Mouse (Mus musculus) lung, embryonic 16.5 days (tissue): ENCODE data around the gene Gm3839. TPM values are rescaled to one million over a fixed set of nuclear protein-coding genes. Genes with fewer than 3 reads are reported as not detected.

Source experiments
- ATAC-seq: fragments of 200-750 bp; cut with Nextera tagmentation; 2 replicates; pipeline ENCODE4 v1.8.0; 2017; ENCODE audit warnings: low read depth, mild to moderate bottlenecking, moderate library complexity
- H3K27ac ChIP-seq: fragments of 300-500 bp; sonication (generic); 2 replicates; pipeline ENCODE4 v1.5.1; 2014; ENCODE audit warnings: mild to moderate bottlenecking, control low read depth, low read length
- H3K27me3 ChIP-seq: fragments of 300-500 bp; sonication (generic); 2 replicates; pipeline ENCODE4 v1.6.1; 2014; ENCODE audit warnings: low read depth, low read length, mixed read lengths; ENCODE audit not compliant: control insufficient read depth, insufficient read depth
- H3K36me3 ChIP-seq: fragments of 300-500 bp; sonication (generic); 2 replicates; pipeline ENCODE4 v1.6.1; 2014; ENCODE audit warnings: low read length; ENCODE audit not compliant: control insufficient read depth, insufficient read depth
- H3K4me1 ChIP-seq: fragments of 300-500 bp; sonication (generic); replicated peaks from 2 replicates; pipeline ENCODE4 v1.6.1; 2014; ENCODE audit warnings: low read length, mixed read lengths; ENCODE audit not compliant: control insufficient read depth, insufficient read depth
- H3K4me2 ChIP-seq: fragments of 300-500 bp; sonication (generic); 2 replicates; pipeline ENCODE4 v1.6.1; 2014; ENCODE audit warnings: low read depth, low read length, control low read depth
- H3K4me3 ChIP-seq: fragments of 300-500 bp; sonication (generic); 2 replicates; pipeline ENCODE4 v1.5.1; 2014; ENCODE audit warnings: mild to moderate bottlenecking, low read length, control low read depth
- H3K9ac ChIP-seq: fragments of 300-500 bp; sonication (generic); 2 replicates; pipeline ENCODE4 v1.6.1; 2014; ENCODE audit warnings: low read length, control low read depth
- H3K9me3 ChIP-seq: fragments of 300-500 bp; sonication (generic); 2 replicates; pipeline ENCODE4 v1.6.1; 2016; ENCODE audit warnings: low read length; ENCODE audit not compliant: control insufficient read depth
- WGBS: fragments of 180-500 bp; shearing (Covaris S2); extraction: QIAGEN DNeasy Blood & Tissue Kit; methylation state at CpG from one replicate; pipeline ENCODE4 v1.1.7; 2014; 5-methylcytosine and 5-hydroxymethylcytosine counted together
- microRNA-seq: library from miRNA; unstranded; fragments of <30 nt; microRNA quantifications from one replicate; pipeline ENCODE4, GENCODE M21; 2016
- polyA plus RNA-seq: library from polyadenylated mRNA; unstranded; fragments of >200 nt; fragmentation: Nextera tagmentation; extraction: Ambion mirVana; gene quantifications from 2 replicates; pipeline ENCODE4 v1.2.1, GENCODE M21; 2015

The Gm3839 gene
- polyA plus RNA-seq, 1 experiment from 2014 or later, result 1.2 TPM

- no peak overlapping the region for H3K4me3 ChIP-seq
- no peak overlapping the region for H3K27ac ChIP-seq
- H3K4me1 ChIP-seq, result no peaks in the 10 kb centered on the region
- 46% methylated on average over 5 of the region's 5 CpGs for WGBS
- H3K4me2 ChIP-seq, result no peak overlapping the region
- no peak for ATAC-seq
- no peak overlapping the region for H3K9ac ChIP-seq
- no peaks in the 10 kb centered on the region for H3K36me3 ChIP-seq
- H3K27me3 ChIP-seq, result no peaks in the 10 kb centered on the region
- no peaks in the 10 kb centered on the region for H3K9me3 ChIP-seq
These were observed 112.0 kb downstream of the Gm3839 start for GRCm38 (mm10) chr14:11244546-11244945.

GRCm38 (mm10) chr14:11232086-11232485 lies 124.4 kb downstream of the Gm3839 start:
- H3K9ac ChIP-seq, result no peak overlapping the region
- no peaks in the 10 kb centered on the region for H3K27me3 ChIP-seq
- no peaks in the 10 kb centered on the region for H3K4me1 ChIP-seq
- H3K27ac ChIP-seq, result no peak overlapping the region
- H3K4me2 ChIP-seq, result no peak overlapping the region
- no peaks in the 10 kb centered on the region for H3K36me3 ChIP-seq
- WGBS, result 84% methylated on average over 7 of the region's 7 CpGs
- ATAC-seq, result no peak
- H3K4me3 ChIP-seq, result no peak overlapping the region
- no peaks in the 10 kb centered on the region for H3K9me3 ChIP-seq

Small RNA genes lying within 50 kb of the gene (microRNA-seq; reads per million reads assigned to microRNA genes)
- not detected for gene Mir5124b

Other genes starting within 250 kb of the Gm3839 start
- gene Fhit, start 194.7 kb downstream of the Gm3839 start, polyA plus RNA-seq, result 4.9 and 6.6 TPM in 2 replicates
- 25.2 and 26.5 TPM in 2 replicates for gene Ptprg, start 196.8 kb upstream of the Gm3839 start, polyA plus RNA-seq